Comparison of ENCODE assay signal across 14 mouse cellular contexts in genomic region chr9:63250841-63251626, GRCm38 (mm10).
DNase-seq lines count a peak whose midpoint lies in the region; ATAC-seq and TF ChIP-seq lines count a peak whose summit lies in the region.
"Had no signal": no experiment of that assay in that cellular context is flagged by ENCODE, and none has a peak within 500 bp of the region (broad histone marks: within the 10 kb centered on the region; RNA-seq: fewer than 3 reads in every experiment).

No protein-coding gene starts in this region.

- 75% methylated on average over 19 of the region's 19 CpGs for WGBS in embryonic facial prominence, embryonic 10.5 days
- 47% methylated on average over 19 of the region's 19 CpGs for WGBS in hindbrain, postnatal 0 days

- 0 out of 2 replicates have a peak overlapping the region, but pooled peaks have one; percentile 24 for H3K27ac ChIP-seq in embryonic facial prominence, embryonic 10.5 days (replicated peaks)
- H3K27ac ChIP-seq in hindbrain, postnatal 0 days = no peak overlapping the region
- H3K27ac ChIP-seq: gastrocnemius, adult 2 months; limb, embryonic 13.5 days; stomach, embryonic 15.5 days had no signal

- ATAC-seq in hindbrain, postnatal 0 days = peak; percentile 67; the same call in 1 of the 2 replicates
- ATAC-seq: CD4-positive, CD25-positive, alpha-beta regulatory T cell, adult 4 months had no signal

- H3K36me3 ChIP-seq in embryonic facial prominence, embryonic 10.5 days (replicated peaks) = peaks cover 68% of the 10 kb centered on the region
- H3K36me3 ChIP-seq in hindbrain, postnatal 0 days (ENCODE audit: insufficient read depth, low read length) = no peaks in the 10 kb centered on the region
- H3K36me3 ChIP-seq: stomach, embryonic 15.5 days had no signal

- peak; percentile 33 to 40 for DNase-seq in kidney, postnatal 4 days
- no peak for DNase-seq in kidney, postnatal 36 days
- no peak for DNase-seq in embryonic facial prominence, embryonic 10.5 days (ENCODE audit: low spot score)
- DNase-seq in hindbrain, postnatal 0 days (ENCODE audit: low spot score) = peak; percentile 63
- DNase-seq in retina, embryonic 14.5 days (ENCODE audit: low spot score) = peak; percentile 13
- DNase-seq in thymus, postnatal 4 days = no peak
- no peak for DNase-seq in right cerebral cortex, postnatal 14 days
- DNase-seq: gastrocnemius, adult 2 months; lung, embryonic 14.5 days; thymus, postnatal 36 days had no signal

- H3K9ac ChIP-seq in hindbrain, postnatal 0 days (replicated peaks; ENCODE audit: low read length) = no peak overlapping the region
- H3K9ac ChIP-seq: limb, embryonic 13.5 days; lung, embryonic 14.5 days; stomach, embryonic 15.5 days had no signal

- H3K4me3 ChIP-seq in embryonic facial prominence, embryonic 10.5 days = no peak overlapping the region
- no peak overlapping the region for H3K4me3 ChIP-seq in hindbrain, postnatal 0 days (ENCODE audit: low read length)
- H3K4me3 ChIP-seq: gastrocnemius, adult 2 months; limb, embryonic 13.5 days; megakaryocyte, embryonic 14.5 days; stomach, embryonic 15.5 days had no signal

- H3K4me1 ChIP-seq in embryonic facial prominence, embryonic 10.5 days = peaks cover 9% of the 10 kb centered on the region; the same call in 1 of the 2 replicates
- H3K4me1 ChIP-seq in hindbrain, postnatal 0 days (ENCODE audit: insufficient read depth, low read length) = no peaks in the 10 kb centered on the region
- H3K4me1 ChIP-seq: limb, embryonic 13.5 days; stomach, embryonic 15.5 days had no signal

- no peaks in the 10 kb centered on the region for H3K9me3 ChIP-seq in embryonic facial prominence, embryonic 10.5 days
- no peaks in the 10 kb centered on the region for H3K9me3 ChIP-seq in hindbrain, postnatal 0 days (ENCODE audit: low read length)
- H3K9me3 ChIP-seq: limb, embryonic 13.5 days; megakaryocyte, embryonic 14.5 days; stomach, embryonic 15.5 days had no signal

- no peak overlapping the region for H3K4me2 ChIP-seq in hindbrain, postnatal 0 days (ENCODE audit: low read depth, low read length)
- H3K4me2 ChIP-seq: limb, embryonic 13.5 days; lung, embryonic 14.5 days; stomach, embryonic 15.5 days had no signal

- no peak for TF ChIP-seq CTCF in hindbrain, postnatal 0 days (IDR thresholded peaks at IDR 0.05; ENCODE audit: low read depth)

- no peaks in the 10 kb centered on the region for H3K27me3 ChIP-seq in embryonic facial prominence, embryonic 10.5 days (replicated peaks; ENCODE audit: low read depth, poor library complexity, severe bottlenecking)
- no peaks in the 10 kb centered on the region for H3K27me3 ChIP-seq in hindbrain, postnatal 0 days (ENCODE audit: insufficient read depth, low read length)
- H3K27me3 ChIP-seq: limb, embryonic 13.5 days; megakaryocyte, embryonic 14.5 days; stomach, embryonic 15.5 days had no signal

Comparison
In these comparisons a context has a peak if more than half of its experiments do, and no peak if none do; other contexts are left out.
1. DNase-seq: peak in kidney, postnatal 4 days (2 of 2), hindbrain, postnatal 0 days (single experiment) and retina, embryonic 14.5 days (single experiment); none in kidney, postnatal 36 days (0 of 2), embryonic facial prominence, embryonic 10.5 days (single experiment), thymus, postnatal 4 days (single experiment) and right cerebral cortex, postnatal 14 days (single experiment).